Mouse (Mus musculus): ENCODE measurements around the gene Sptbn1. TPM values are rescaled to one million over a fixed set of nuclear protein-coding genes. Genes with fewer than 3 reads are reported as not detected.

Gene Sptbn1
- polyA plus RNA-seq, 1 experiment from 2014 or later = 180 TPM

DNA sequence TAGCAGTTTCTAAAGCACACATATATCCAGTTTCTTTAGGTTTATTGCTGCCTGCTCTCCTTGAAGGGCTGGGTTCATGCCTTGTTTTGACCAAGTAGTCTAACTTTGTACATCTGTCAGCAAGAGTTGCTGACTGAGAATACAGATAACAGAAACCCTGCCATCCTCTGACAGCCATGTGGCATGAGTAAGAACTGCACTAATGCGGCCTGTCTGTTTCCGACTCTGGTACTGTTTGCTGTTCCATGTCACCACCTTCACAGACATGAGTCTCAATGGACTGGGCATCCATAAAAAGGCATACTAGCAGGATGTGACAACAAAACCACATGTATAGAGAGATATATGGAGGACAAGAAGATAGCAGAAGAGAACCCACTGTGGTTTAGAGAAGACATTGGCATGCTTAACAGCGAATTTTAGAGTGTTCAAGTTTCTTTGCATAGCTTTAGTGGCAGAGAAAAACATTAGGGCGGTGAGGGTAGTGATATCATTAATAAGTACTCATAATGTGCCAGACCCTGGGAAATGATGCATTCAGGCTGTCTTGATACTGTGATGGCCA is 18.4 kb downstream of the Sptbn1 start:
- H3K36me3 ChIP-seq = no peaks in the 10 kb centered on the region
- H3K27me3 ChIP-seq (replicated peaks) = no peaks in the 10 kb centered on the region
- no peak overlapping the region for H3K4me3 ChIP-seq (replicated peaks)
- WGBS = 85% methylated on average over 4 of the region's 4 CpGs
- no peak overlapping the region for H3K27ac ChIP-seq (replicated peaks)
- no peak for ATAC-seq (ENCODE audit: low FRiP score)
- H3K4me2 ChIP-seq = no peak overlapping the region
- peaks cover 27% of the 10 kb centered on the region for H3K4me1 ChIP-seq
- H3K9ac ChIP-seq (replicated peaks) = no peak overlapping the region
- no peaks in the 10 kb centered on the region for H3K9me3 ChIP-seq (replicated peaks)

DNA sequence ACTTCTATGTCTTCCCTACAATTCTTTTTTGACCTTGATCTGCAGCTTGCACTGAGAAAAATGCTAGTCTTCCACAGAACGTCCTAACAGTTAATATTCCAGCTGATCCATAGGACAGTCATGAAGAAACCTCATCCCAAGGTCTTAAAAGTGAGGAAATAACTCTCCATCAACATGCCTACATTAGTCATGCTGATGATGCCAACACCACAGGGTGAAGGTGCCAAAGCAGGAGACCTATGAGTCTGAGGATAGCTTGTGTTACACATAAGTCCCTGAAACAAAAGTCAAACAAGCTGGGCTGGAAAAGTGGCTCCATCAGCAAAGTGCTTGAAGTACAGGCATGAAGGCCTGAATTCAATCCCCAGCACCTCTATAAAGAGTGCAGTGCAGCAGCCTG is 20.9 kb downstream of the Sptbn1 start:
- no peaks in the 10 kb centered on the region for H3K36me3 ChIP-seq
- H3K9me3 ChIP-seq (replicated peaks) = no peaks in the 10 kb centered on the region
- H3K4me2 ChIP-seq = no peak overlapping the region
- whole genome bisulfite sequencing = 72% methylated on average over 1 of the region's 1 CpGs
- no peak for ATAC-seq (ENCODE audit: low FRiP score)
- no peak overlapping the region for H3K4me3 ChIP-seq (replicated peaks)
- no peak overlapping the region for H3K27ac ChIP-seq (replicated peaks)
- H3K9ac ChIP-seq (replicated peaks) = no peak overlapping the region
- H3K27me3 ChIP-seq (replicated peaks) = no peaks in the 10 kb centered on the region
- H3K4me1 ChIP-seq = peaks cover 37% of the 10 kb centered on the region

DNA sequence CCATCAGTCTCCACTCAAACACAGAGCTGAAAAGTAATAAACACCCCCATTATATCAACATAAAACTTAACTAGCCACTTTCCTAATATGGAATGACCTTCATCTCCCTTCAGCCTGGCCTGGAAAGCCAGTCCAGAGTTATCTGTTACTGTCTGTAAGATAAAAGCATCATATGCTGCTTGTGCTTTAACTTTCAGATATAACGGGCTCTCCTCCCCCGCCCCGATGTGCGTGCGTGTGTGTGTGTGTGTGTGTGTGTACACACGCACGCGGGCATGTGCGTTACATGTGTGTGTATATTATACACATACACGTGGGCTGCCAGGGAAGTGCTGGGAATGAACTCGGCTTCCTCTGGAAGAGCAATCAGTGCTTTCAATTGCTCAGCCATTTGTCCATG is 21.8 kb downstream of the Sptbn1 start:
- ATAC-seq (ENCODE audit: low FRiP score) = no peak
- Histone ChIP-seq H3K4me3 (replicated peaks) (no peak overlapping the region), H3K27me3 (replicated peaks) (no peaks in the 10 kb centered on the region), H3K9ac (replicated peaks) (no peak overlapping the region), H3K36me3 (no peaks in the 10 kb centered on the region), H3K4me2 (no peak overlapping the region), H3K4me1 (peaks cover 34% of the 10 kb centered on the region), H3K27ac (replicated peaks) (no peak overlapping the region), H3K9me3 (replicated peaks) (no peaks in the 10 kb centered on the region)
- 82% methylated on average over 11 of the region's 11 CpGs for WGBS

DNA sequence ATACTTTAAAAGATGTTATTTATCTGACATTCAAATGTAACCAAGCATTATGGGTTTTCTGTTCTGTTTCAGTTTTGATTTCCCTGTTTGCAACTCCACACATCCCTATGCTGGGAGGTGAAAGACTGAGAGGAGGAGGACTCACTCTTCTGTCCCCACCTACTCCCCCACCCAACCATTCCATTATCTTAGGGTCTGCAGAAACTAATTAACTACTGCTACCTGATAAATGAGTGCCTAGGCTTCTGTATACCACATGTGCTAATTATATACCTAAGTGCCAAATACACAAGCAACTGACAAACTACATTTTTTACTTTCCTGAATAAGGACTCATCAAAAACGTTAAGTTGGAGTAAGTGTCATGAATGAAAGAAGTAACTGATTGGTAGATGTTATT is 23.8 kb downstream of the Sptbn1 start:
- Histone ChIP-seq H3K36me3 (no peaks in the 10 kb centered on the region), H3K4me3 (replicated peaks) (no peak overlapping the region), H3K4me1 (peaks cover 29% of the 10 kb centered on the region), H3K9ac (replicated peaks) (no peak overlapping the region), H3K9me3 (replicated peaks) (no peaks in the 10 kb centered on the region), H3K27ac (replicated peaks) (no peak overlapping the region), H3K27me3 (replicated peaks) (no peaks in the 10 kb centered on the region), H3K4me2 (no peak overlapping the region)
- WGBS = 72% methylated on average over 1 of the region's 1 CpGs
- ATAC-seq (ENCODE audit: low FRiP score) = no peak

DNA sequence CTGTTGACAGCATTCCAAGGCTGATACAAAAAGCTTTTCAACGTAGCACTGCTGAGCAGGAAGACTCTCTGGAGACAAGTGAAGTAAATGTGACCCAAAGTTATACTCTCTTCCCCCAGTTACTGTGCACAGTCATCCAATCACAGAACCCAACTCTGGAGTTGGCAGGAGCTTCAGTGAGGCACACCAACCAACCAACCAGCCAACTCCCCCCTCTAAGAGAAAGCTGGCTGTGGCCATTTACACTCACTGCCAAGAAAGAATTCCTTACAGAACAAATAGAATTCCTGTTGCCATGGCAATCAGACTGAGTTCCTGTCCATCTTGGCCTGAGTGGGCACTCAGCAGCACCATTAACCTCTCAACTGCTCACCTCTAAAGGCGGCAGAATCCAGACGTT is 24.4 kb downstream of the Sptbn1 start:
- H3K9ac ChIP-seq (replicated peaks) = no peak overlapping the region
- peak; percentile 83 for ATAC-seq (ENCODE audit: low FRiP score)
- peaks cover 28% of the 10 kb centered on the region for H3K4me1 ChIP-seq
- peak overlapping the region; percentile 49; the same call in 1 of the 2 replicates for H3K27ac ChIP-seq (replicated peaks)
- no peaks in the 10 kb centered on the region for H3K36me3 ChIP-seq
- 38% methylated on average over 3 of the region's 3 CpGs for WGBS
- H3K27me3 ChIP-seq (replicated peaks) = no peaks in the 10 kb centered on the region
- H3K4me3 ChIP-seq (replicated peaks) = no peak overlapping the region
- H3K9me3 ChIP-seq (replicated peaks) = no peaks in the 10 kb centered on the region
- no peak overlapping the region for H3K4me2 ChIP-seq

DNA sequence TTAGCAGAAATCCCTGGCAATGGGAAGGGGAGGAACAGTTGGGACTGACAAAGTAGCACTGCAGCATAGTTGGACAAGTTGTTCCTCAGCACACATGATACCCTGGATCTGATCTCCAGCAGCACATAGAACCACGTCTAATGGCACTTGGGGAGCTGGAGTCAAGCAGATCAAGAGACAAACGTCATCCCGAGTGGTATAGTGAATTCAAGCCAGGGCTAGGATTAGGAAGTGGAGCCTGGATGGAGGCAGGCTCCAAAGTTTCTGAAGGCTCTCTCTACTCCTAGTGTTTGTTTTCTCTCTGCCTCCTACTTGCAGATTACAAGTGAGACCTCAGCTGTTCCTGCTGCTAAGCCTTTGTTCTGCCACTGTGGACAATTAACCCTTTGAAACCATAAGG is 27.1 kb downstream of the Sptbn1 start:
- no peak for ATAC-seq (ENCODE audit: low FRiP score)
- peaks cover 23% of the 10 kb centered on the region for H3K4me1 ChIP-seq
- no peak overlapping the region for H3K4me2 ChIP-seq
- no peak overlapping the region for H3K4me3 ChIP-seq (replicated peaks)
- no peaks in the 10 kb centered on the region for H3K36me3 ChIP-seq
- no peak overlapping the region for H3K27ac ChIP-seq (replicated peaks)
- no peaks in the 10 kb centered on the region for H3K9me3 ChIP-seq (replicated peaks)
- H3K27me3 ChIP-seq (replicated peaks) = no peaks in the 10 kb centered on the region
- 56% methylated on average over 3 of the region's 3 CpGs for WGBS
- H3K9ac ChIP-seq (replicated peaks) = no peak overlapping the region

DNA sequence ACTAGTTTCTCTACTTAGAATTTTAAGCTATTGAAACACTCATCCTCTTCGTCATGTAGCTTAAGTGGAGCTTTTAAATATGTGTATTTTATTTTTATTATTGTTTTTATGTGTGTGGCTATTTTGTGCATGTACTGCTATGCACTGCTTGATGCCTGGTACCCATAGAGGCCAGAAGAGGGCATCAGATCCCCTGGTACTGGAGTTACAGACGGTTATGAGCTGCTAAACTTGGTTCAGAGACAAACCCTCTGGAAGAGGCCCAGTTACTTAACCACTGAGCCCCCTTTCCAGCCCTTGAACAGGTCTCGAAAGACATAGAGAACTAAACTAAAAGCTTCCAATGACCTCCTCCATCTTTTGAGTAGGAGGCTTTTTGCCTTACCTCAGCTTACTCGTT is 30.0 kb downstream of the Sptbn1 start:
- Histone ChIP-seq H3K9me3 (replicated peaks) (no peaks in the 10 kb centered on the region), H3K4me3 (replicated peaks) (no peak overlapping the region), H3K36me3 (no peaks in the 10 kb centered on the region), H3K4me1 (peaks cover 9% of the 10 kb centered on the region; the same call in 1 of the 2 replicates), H3K27ac (replicated peaks) (no peak overlapping the region), H3K4me2 (no peak overlapping the region), H3K9ac (replicated peaks) (no peak overlapping the region), H3K27me3 (replicated peaks) (no peaks in the 10 kb centered on the region)
- 67% methylated on average over 4 of the region's 4 CpGs for WGBS
- ATAC-seq (ENCODE audit: low FRiP score) = no peak

DNA sequence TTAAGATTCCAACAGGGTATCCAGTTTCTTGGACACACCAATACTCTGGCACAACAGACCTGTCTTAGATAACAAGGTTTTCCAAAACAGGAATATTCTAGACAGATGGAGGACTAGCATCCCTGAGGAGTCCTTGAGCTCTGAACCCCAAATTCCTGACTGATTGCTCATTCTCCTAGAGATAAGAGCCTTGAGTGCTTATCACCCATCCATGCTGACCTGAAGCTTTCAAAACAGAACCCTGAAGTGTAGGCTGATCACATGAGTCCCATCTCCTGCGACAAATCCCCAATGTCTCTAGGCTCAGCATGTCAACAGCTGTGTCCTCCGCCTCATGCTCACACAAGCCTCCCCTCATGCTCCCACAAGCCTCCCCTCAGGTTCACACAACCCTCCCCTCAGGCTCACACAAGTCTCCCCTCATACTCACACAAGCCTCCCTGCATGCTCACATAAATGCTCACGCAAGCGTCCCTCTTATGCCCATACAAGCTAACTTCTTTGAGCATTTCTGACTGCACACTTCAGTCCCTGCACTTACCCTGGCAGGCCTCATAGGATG is 31.2 kb downstream of the Sptbn1 start:
- H3K4me3 ChIP-seq (replicated peaks) = no peak overlapping the region
- H3K27me3 ChIP-seq (replicated peaks) = no peaks in the 10 kb centered on the region
- H3K27ac ChIP-seq (replicated peaks) = no peak overlapping the region
- no peaks in the 10 kb centered on the region for H3K9me3 ChIP-seq (replicated peaks)
- H3K9ac ChIP-seq (replicated peaks) = no peak overlapping the region
- WGBS = 83% methylated on average over 4 of the region's 4 CpGs
- no peak for ATAC-seq (ENCODE audit: low FRiP score)
- H3K4me1 ChIP-seq = peaks cover 14% of the 10 kb centered on the region; the same call in 1 of the 2 replicates
- H3K4me2 ChIP-seq = no peak overlapping the region
- no peaks in the 10 kb centered on the region for H3K36me3 ChIP-seq

DNA sequence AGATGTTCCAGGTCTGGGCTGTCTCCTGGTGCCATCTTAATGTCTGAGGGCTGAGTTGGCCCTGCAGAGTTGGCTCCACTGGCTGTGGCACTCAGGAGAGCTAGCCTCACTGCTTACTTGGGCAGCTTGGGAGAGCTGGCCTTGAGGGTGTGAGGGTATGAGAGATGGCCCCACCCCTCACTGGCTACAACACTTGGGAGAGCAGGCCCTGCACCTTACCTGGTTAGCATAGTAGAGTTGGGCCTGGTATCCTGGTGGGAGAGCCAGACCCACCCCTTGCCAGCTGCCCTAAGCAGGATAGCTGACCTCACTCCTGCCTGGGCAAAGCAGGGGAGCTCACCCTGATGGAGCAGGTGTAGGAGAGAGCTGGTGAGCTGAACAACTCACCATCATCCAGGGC is 32.3 kb downstream of the Sptbn1 start:
- Histone ChIP-seq H3K4me3 (replicated peaks) (no peak overlapping the region), H3K27ac (replicated peaks) (no peak overlapping the region), H3K4me1 (peaks cover 21% of the 10 kb centered on the region), H3K27me3 (replicated peaks) (no peaks in the 10 kb centered on the region), H3K9me3 (replicated peaks) (no peaks in the 10 kb centered on the region), H3K9ac (replicated peaks) (no peak overlapping the region), H3K4me2 (no peak overlapping the region), H3K36me3 (no peaks in the 10 kb centered on the region)
- ATAC-seq (ENCODE audit: low FRiP score) = no peak

DNA sequence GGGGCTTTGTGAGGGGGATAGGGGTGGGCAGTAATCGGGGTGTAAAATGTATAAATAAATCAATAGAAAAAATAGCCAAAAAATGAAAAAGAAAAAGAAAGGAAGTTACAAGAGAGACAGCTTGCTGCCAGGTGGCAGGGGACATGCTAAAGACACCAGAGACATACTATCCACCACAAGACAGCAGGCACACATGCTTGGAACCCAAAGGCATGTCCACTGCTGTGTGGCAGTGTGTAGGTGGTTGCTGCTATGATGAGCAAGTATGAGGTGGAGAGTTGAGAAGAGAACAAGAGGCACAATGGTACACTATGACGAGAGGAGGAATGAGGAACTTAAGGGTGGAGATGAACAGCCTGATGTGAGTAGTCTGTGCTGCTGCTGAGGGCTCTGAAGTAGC is 32.8 kb downstream of the Sptbn1 start:
- Histone ChIP-seq H3K4me2 (no peak overlapping the region), H3K27ac (replicated peaks) (no peak overlapping the region), H3K27me3 (replicated peaks) (no peaks in the 10 kb centered on the region), H3K9me3 (replicated peaks) (no peaks in the 10 kb centered on the region), H3K36me3 (no peaks in the 10 kb centered on the region), H3K4me1 (peaks cover 24% of the 10 kb centered on the region), H3K4me3 (replicated peaks) (no peak overlapping the region), H3K9ac (replicated peaks) (no peak overlapping the region)
- no peak for ATAC-seq (ENCODE audit: low FRiP score)
- 96% methylated on average over 2 of the region's 2 CpGs for WGBS

DNA sequence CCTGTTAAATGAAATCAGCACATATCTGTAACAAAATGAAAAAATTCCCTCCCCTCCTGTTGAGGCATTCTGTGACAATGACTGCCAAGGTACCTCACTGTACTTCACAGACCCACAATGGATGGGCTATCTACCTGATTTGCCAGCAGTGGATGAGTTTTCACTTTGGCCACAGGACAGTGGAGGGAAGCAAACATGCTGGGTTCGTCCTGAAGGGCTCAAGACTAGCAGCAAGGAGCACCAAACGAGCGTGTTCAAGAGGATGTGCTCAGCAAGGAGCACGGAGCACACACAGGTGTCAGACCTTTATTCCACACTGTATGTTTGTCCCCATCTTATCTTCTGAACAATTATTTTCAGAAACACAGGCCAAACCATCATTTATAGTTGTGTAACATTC is 34.0 kb downstream of the Sptbn1 start:
- no peak for ATAC-seq (ENCODE audit: low FRiP score)
- 89% methylated on average over 4 of the region's 4 CpGs for WGBS

DNA sequence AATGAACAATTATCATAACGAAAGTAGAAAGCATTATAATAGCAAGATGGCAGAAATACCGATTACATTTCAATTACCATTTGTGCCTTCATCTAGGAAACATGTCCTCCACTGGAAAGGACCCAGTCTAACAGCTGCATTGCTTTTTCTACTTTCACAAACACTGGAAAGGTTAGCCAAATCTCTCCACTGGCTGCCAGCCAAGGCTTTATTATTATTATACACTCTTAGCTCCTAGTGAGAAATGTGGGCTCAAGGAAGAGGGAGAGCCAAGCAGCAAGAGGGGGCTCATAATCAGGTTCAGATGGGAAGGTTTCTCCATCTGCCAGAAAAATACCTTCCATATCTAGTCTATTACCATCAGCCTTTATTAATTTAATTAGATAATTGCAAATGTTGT is 35.9 kb downstream of the Sptbn1 start:
- H3K36me3 ChIP-seq = no peaks in the 10 kb centered on the region
- H3K4me3 ChIP-seq (replicated peaks) = no peak overlapping the region
- H3K27me3 ChIP-seq (replicated peaks) = no peaks in the 10 kb centered on the region
- peaks cover 31% of the 10 kb centered on the region for H3K4me1 ChIP-seq
- H3K4me2 ChIP-seq = no peak overlapping the region
- 79% methylated on average over 2 of the region's 2 CpGs for WGBS
- H3K27ac ChIP-seq (replicated peaks) = no peak overlapping the region
- H3K9me3 ChIP-seq (replicated peaks) = no peaks in the 10 kb centered on the region
- H3K9ac ChIP-seq (replicated peaks) = no peak overlapping the region
- no peak; the same call in 1 of the 2 replicates for ATAC-seq (ENCODE audit: low FRiP score)

More for the DNA sequence above, 34.0 kb downstream of the Sptbn1 start:
- Histone ChIP-seq H3K4me2 (no peak overlapping the region), H3K27me3 (replicated peaks) (no peaks in the 10 kb centered on the region), H3K9ac (replicated peaks) (no peak overlapping the region), H3K36me3 (no peaks in the 10 kb centered on the region), H3K9me3 (replicated peaks) (no peaks in the 10 kb centered on the region), H3K4me1 (peaks cover 27% of the 10 kb centered on the region), H3K4me3 (replicated peaks) (no peak overlapping the region), H3K27ac (replicated peaks) (no peak overlapping the region)

All from neural tube, embryonic 15.5 days (tissue).